Mouse (Mus musculus) stomach, postnatal 0 days (tissue): ENCODE data around the gene Epb42.

ENCODE experiments used
- CTCF ChIP-seq: IDR thresholded peaks from 2 replicates; pipeline ENCODE4 v1.5.1; 2016; ENCODE audit warnings: antibody characterized with exemption, low read depth, mild to moderate bottlenecking, moderate library complexity
- EP300 ChIP-seq: optimal IDR thresholded peaks from 2 replicates; pipeline ENCODE3; 2016; ENCODE audit warnings: antibody characterized with exemption

GRCm38 (mm10) chr2:120972964-120973363, 63.9 kb downstream of the Epb42 start:
- peak; percentile 51 for TF ChIP-seq CTCF
- TF ChIP-seq EP300: no peak
